Mouse (Mus musculus): ENCODE measurements around the gene Tmem255b.

The Tmem255b gene

GRCm38 (mm10) chr8:13448145-13448544, 13.2 kb downstream of the Tmem255b start:
- peak in 1 of 2 experiments; percentile 45 for DNase-seq

- no peak for DNase-seq
Observed at GRCm38 (mm10) chr8:13451747-13452277, 16.8 kb downstream of the Tmem255b start.

GRCm38 (mm10) chr8:13454341-13455113, 19.5 kb downstream of the Tmem255b start:
- DNase-seq: no peak

GRCm38 (mm10) chr8:13455295-13455694, 20.3 kb downstream of the Tmem255b start:
- peak; percentile 84 to 85 for DNase-seq

- DNase-seq: no peak
Observed at GRCm38 (mm10) chr8:13459431-13459830, 24.4 kb downstream of the Tmem255b start.

- DNase-seq: peak; percentile 64 to 81
Observed at GRCm38 (mm10) chr8:13461085-13461765, 26.2 kb downstream of the Tmem255b start.

GRCm38 (mm10) chr8:13461843-13462242, 26.9 kb downstream of the Tmem255b start:
- peak; percentile 80 to 86 for DNase-seq

GRCm38 (mm10) chr8:13462392-13462791, 27.4 kb downstream of the Tmem255b start:
- DNase-seq: peak; percentile 94 to 95

GRCm38 (mm10) chr8:13465324-13465723, 30.3 kb downstream of the Tmem255b start:
- DNase-seq: no peak

- peak in 1 of 2 experiments; percentile 44 for DNase-seq
Observed at GRCm38 (mm10) chr8:13466989-13467388, 32.0 kb downstream of the Tmem255b start.

- DNase-seq: no peak
Observed at GRCm38 (mm10) chr8:13468737-13469136, 33.7 kb downstream of the Tmem255b start.

GRCm38 (mm10) chr8:13471484-13471883, 36.5 kb downstream of the Tmem255b start:
- DNase-seq: no peak

GRCm38 (mm10) chr8:13472284-13472683, 37.3 kb downstream of the Tmem255b start:
- peak; percentile 47 to 69 for DNase-seq

- peak in 1 of 2 experiments; percentile 42 for DNase-seq
Observed at GRCm38 (mm10) chr8:13475892-13476291, 40.9 kb downstream of the Tmem255b start.

- peak; percentile 34 to 65 for DNase-seq
Observed at GRCm38 (mm10) chr8:13481089-13481554, 46.1 kb downstream of the Tmem255b start.

- DNase-seq: peak; percentile 83 to 89
Observed at GRCm38 (mm10) chr8:13481596-13481995, 46.6 kb downstream of the Tmem255b start.

GRCm38 (mm10) chr8:13482101-13482801, 47.3 kb downstream of the Tmem255b start:
- DNase-seq: peak; percentile 76 to 90

GRCm38 (mm10) chr8:13483191-13483590, 48.2 kb downstream of the Tmem255b start:
- DNase-seq: no peak

GRCm38 (mm10) chr8:13489351-13489750, 54.4 kb downstream of the Tmem255b start:
- DNase-seq: no peak

GRCm38 (mm10) chr8:13489986-13490910, 55.3 kb downstream of the Tmem255b start:
- peak; percentile 52 to 73 for DNase-seq

- DNase-seq: no peak
Observed at GRCm38 (mm10) chr8:13491491-13492010, 56.6 kb downstream of the Tmem255b start.
